Comparison of ENCODE assay signal across 8 mouse cellular contexts in genomic region chr3:94601959-94602358, GRCm38 (mm10). TPM values are rescaled to one million over a fixed set of nuclear protein-coding genes. Genes with fewer than 3 reads are reported as not detected.
DNase-seq lines count a peak whose midpoint lies in the region; ATAC-seq and TF ChIP-seq lines count a peak whose summit lies in the region.

No protein-coding gene starts in this region.

- 0% methylated on average over 4 of the region's 4 CpGs for WGBS in liver, adult 2 months
- 6% methylated on average over 4 of the region's 4 CpGs for WGBS in liver, embryonic 11.5 days
- WGBS in limb, embryonic 10.5 days: 4% methylated on average over 4 of the region's 4 CpGs

- no peaks in the 10 kb centered on the region for H3K9me3 ChIP-seq in liver, embryonic 11.5 days (ENCODE audit: control insufficient read depth, low read length)
- no peaks in the 10 kb centered on the region for H3K9me3 ChIP-seq in limb, embryonic 10.5 days (replicated peaks)

- no peak overlapping the region for H3K4me3 ChIP-seq in liver, adult 2 months (ENCODE audit: insufficient read depth, low read depth, low read length)
- H3K4me3 ChIP-seq in liver, embryonic 11.5 days (ENCODE audit: low read depth, low read length): no peak overlapping the region
- no peak overlapping the region for H3K4me3 ChIP-seq in limb, embryonic 10.5 days

- TF ChIP-seq CTCF in liver, adult 2 months (IDR thresholded peaks at IDR 0.05; ENCODE audit: low read depth, low read length): peak; percentile 65

- DNase-seq in liver, adult 2 months (ENCODE audit: extremely low read depth, low read depth, low spot score): peak; percentile 37
- DNase-seq in liver, embryonic 11.5 days (ENCODE audit: low spot score): no peak
- DNase-seq in NIH3T3 (ENCODE audit: low read depth): peak; percentile 84
- DNase-seq in cerebellum, postnatal 36 days: peak; percentile 70 to 72
- DNase-seq in heart, postnatal 36 days: peak; percentile 44 to 68
- peak; percentile 70 for DNase-seq in limb, embryonic 10.5 days (ENCODE audit: low spot score)
- peak; percentile 33 to 43 for DNase-seq in natural killer cell, adult 2 months (ENCODE audit: low spot score in 2 of 2)

- H3K9ac ChIP-seq in liver, adult 2 months (ENCODE audit: low read depth, low read length): no peak overlapping the region
- no peak overlapping the region for H3K9ac ChIP-seq in liver, embryonic 11.5 days (ENCODE audit: low read depth, low read length)

- H3K4me1 ChIP-seq in liver, adult 2 months (ENCODE audit: control insufficient read depth, insufficient read depth, low read length): no peaks in the 10 kb centered on the region
- 0 out of 2 replicates have a peak, but pooled peaks cover 6% of the 10 kb centered on the region for H3K4me1 ChIP-seq in liver, embryonic 11.5 days (replicated peaks; ENCODE audit: control insufficient read depth, insufficient read depth, low read length)
- H3K4me1 ChIP-seq in limb, embryonic 10.5 days: no peaks in the 10 kb centered on the region

- intact Hi-C loops in heart, postnatal 36 days (cut with DNase I): loop anchor here (1.0 to 2.0 kb wide), 3 partner anchors 67 to 235 kb away; no protein-coding TSS in a partner anchor

- ATAC-seq in liver, embryonic 11.5 days (replicated peaks; ENCODE audit: low FRiP score): no peak
- ATAC-seq in activated CD4-positive, CD25-positive, alpha-beta regulatory T cell, adult 4 months: no peak

- H3K36me3 ChIP-seq in liver, adult 2 months (ENCODE audit: control insufficient read depth, insufficient read depth, low read length): no peaks in the 10 kb centered on the region
- no peaks in the 10 kb centered on the region for H3K36me3 ChIP-seq in liver, embryonic 11.5 days (ENCODE audit: control insufficient read depth, insufficient read depth, low read length)
- no peaks in the 10 kb centered on the region for H3K36me3 ChIP-seq in limb, embryonic 10.5 days

- TF ChIP-seq POLR2A in liver, adult 2 months (IDR thresholded peaks at IDR 0.05; ENCODE audit: extremely low read depth, insufficient read depth, low read length): no peak

- no peak overlapping the region for H3K27ac ChIP-seq in liver, adult 2 months (replicated peaks; ENCODE audit: insufficient read depth, low read depth, low read length)
- H3K27ac ChIP-seq in liver, embryonic 11.5 days (ENCODE audit: low read depth, low read length): no peak overlapping the region
- no peak overlapping the region for H3K27ac ChIP-seq in limb, embryonic 10.5 days

- no peaks in the 10 kb centered on the region for H3K79me2 ChIP-seq in liver, adult 2 months (ENCODE audit: control insufficient read depth, insufficient read depth, low read length)

- H3K4me2 ChIP-seq in liver, embryonic 11.5 days: no peak overlapping the region

- no peaks in the 10 kb centered on the region for H3K27me3 ChIP-seq in liver, adult 2 months (ENCODE audit: control insufficient read depth, insufficient read depth, low read length)
- no peaks in the 10 kb centered on the region for H3K27me3 ChIP-seq in liver, embryonic 11.5 days (replicated peaks; ENCODE audit: control insufficient read depth, insufficient read depth, low read length)
- H3K27me3 ChIP-seq in limb, embryonic 10.5 days (ENCODE audit: low read depth, poor library complexity, severe bottlenecking): no peaks in the 10 kb centered on the region

RNA-seq across cellular contexts. Expression of gene Snx27, which starts 19.4 kb away (rescaled TPM):
- total RNA-seq in liver, adult 2 months (2014; rRNA removed): 9.6 and 13.6 TPM in 2 replicates
- 4.7 TPM in 2 replicates for polyA plus RNA-seq in liver, adult 2 months (2012; rRNA removed)
- 24.4 and 24.7 TPM in 2 replicates for polyA plus RNA-seq in liver, embryonic 11.5 days (2014; fragmentation: Nextera tagmentation; extraction: Ambion mirVana)
- total RNA-seq in heart, postnatal 36 days (2021): 10 to 100 TPM; 27.8 to 28.8 TPM
- 45.5 and 46.2 TPM in 2 replicates for polyA plus RNA-seq in limb, embryonic 10.5 days (2016; fragmentation: Nextera tagmentation; extraction: Ambion mirVana)
- 10 to 100 TPM; 13.2 to 16.0 TPM for polyA plus RNA-seq in activated CD4-positive, CD25-positive, alpha-beta regulatory T cell, adult 4 months (2017; shearing (Covaris generic))

RNA-seq across cellular contexts. Expression of gene Gm10972, which starts 41.0 kb away (rescaled TPM):
- total RNA-seq in liver, adult 2 months (2014; rRNA removed): not detected in 2 replicates
- not detected in 2 replicates for polyA plus RNA-seq in liver, adult 2 months (2012; rRNA removed)
- not detected in 2 replicates for polyA plus RNA-seq in liver, embryonic 11.5 days (2014; fragmentation: Nextera tagmentation; extraction: Ambion mirVana)
- total RNA-seq in heart, postnatal 36 days (2021): not detected
- polyA plus RNA-seq in limb, embryonic 10.5 days (2016; fragmentation: Nextera tagmentation; extraction: Ambion mirVana): not detected in 2 replicates
- polyA plus RNA-seq in activated CD4-positive, CD25-positive, alpha-beta regulatory T cell, adult 4 months (2017; shearing (Covaris generic)): not detected

RNA-seq across cellular contexts. Expression of gene Tuft1, which starts 56.7 kb away (rescaled TPM):
- total RNA-seq in liver, adult 2 months (2014; rRNA removed): 2.1 and 2.6 TPM in 2 replicates
- polyA plus RNA-seq in liver, adult 2 months (2012; rRNA removed): 2.6 and 7.3 TPM in 2 replicates
- polyA plus RNA-seq in liver, embryonic 11.5 days (2014; fragmentation: Nextera tagmentation; extraction: Ambion mirVana): 7.7 and 8.8 TPM in 2 replicates
- 1 to 10 TPM; 2.5 to 2.9 TPM for total RNA-seq in heart, postnatal 36 days (2021)
- 4.1 and 4.5 TPM in 2 replicates for polyA plus RNA-seq in limb, embryonic 10.5 days (2016; fragmentation: Nextera tagmentation; extraction: Ambion mirVana)
- 1 to 10 TPM; 2.3 to 2.4 TPM for polyA plus RNA-seq in activated CD4-positive, CD25-positive, alpha-beta regulatory T cell, adult 4 months (2017; shearing (Covaris generic))
